Comparison of ENCODE assay signal across 21 mouse cellular contexts in the genomic region with DNA sequence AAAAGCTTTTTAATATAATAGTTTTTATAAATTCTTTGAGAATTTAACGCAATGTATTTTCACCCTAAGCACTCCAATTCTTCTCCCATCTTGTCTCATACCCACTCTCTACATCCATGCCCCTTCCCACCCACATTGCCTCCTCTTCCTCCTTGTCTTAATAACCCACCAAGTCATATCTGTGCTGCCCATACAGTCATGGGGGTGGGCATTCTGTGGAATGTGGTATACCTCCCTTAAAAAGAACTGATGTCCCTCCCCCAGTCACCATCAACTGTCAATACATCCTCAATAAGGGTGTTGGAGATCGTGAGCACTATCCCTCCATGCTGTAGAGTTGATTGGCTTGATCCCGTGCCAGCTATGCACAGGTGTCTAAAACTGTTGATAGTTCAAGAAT.
DNase-seq lines count a peak whose midpoint lies in the region; ATAC-seq and TF ChIP-seq lines count a peak whose summit lies in the region.
"Had no signal": no experiment of that assay in that cellular context is flagged by ENCODE, and none has a peak within 500 bp of the region (broad histone marks: within the 10 kb centered on the region; RNA-seq: fewer than 3 reads in every experiment).

No protein-coding gene starts in this region.

- no peak overlapping the region for H3K4me2 ChIP-seq in forebrain, embryonic 12.5 days
- no peak overlapping the region for H3K4me2 ChIP-seq in neural tube, embryonic 15.5 days
- H3K4me2 ChIP-seq: heart, embryonic 13.5 days; hindbrain, embryonic 12.5 days; hindbrain, embryonic 15.5 days had no signal

- H3K27me3 ChIP-seq in G1E (ENCODE audit: insufficient read depth, low read length) (no peaks in the 10 kb centered on the region), MEL (ENCODE audit: control insufficient read depth in 1 of 2, insufficient read depth in 2 of 2, low read length in 2 of 2) (no peaks in the 10 kb centered on the region)
- no peaks in the 10 kb centered on the region for H3K27me3 ChIP-seq in forebrain, embryonic 12.5 days
- no peaks in the 10 kb centered on the region for H3K27me3 ChIP-seq in neural tube, embryonic 15.5 days (replicated peaks)
- H3K27me3 ChIP-seq: heart, embryonic 13.5 days; hindbrain, embryonic 12.5 days; hindbrain, embryonic 15.5 days had no signal

- TF ChIP-seq RAD21 in MEL (IDR thresholded peaks at IDR 0.05; ENCODE audit: low read depth, low read length), result no peak

- no peaks in the 10 kb centered on the region for H3K9me3 ChIP-seq in G1E (replicated peaks)
- no peaks in the 10 kb centered on the region for H3K9me3 ChIP-seq in MEL (replicated peaks; ENCODE audit: insufficient read depth, low read length)
- no peaks in the 10 kb centered on the region for H3K9me3 ChIP-seq in forebrain, embryonic 12.5 days
- no peaks in the 10 kb centered on the region for H3K9me3 ChIP-seq in neural tube, embryonic 15.5 days (replicated peaks)
- H3K9me3 ChIP-seq: forebrain, embryonic 10.5 days; heart, embryonic 10.5 days; heart, embryonic 13.5 days; hindbrain, embryonic 12.5 days; hindbrain, embryonic 15.5 days had no signal

- H3K27ac ChIP-seq in MEL (ENCODE audit: control insufficient read depth, low read depth, low read length), result no peak overlapping the region
- no peak overlapping the region for H3K27ac ChIP-seq in forebrain, embryonic 12.5 days
- no peak overlapping the region for H3K27ac ChIP-seq in neural tube, embryonic 15.5 days (replicated peaks)
- H3K27ac ChIP-seq: forebrain, embryonic 10.5 days; heart, adult 2 months; heart, embryonic 10.5 days; heart, embryonic 13.5 days; hindbrain, embryonic 12.5 days; hindbrain, embryonic 15.5 days had no signal

- DNase-seq in G1E (ENCODE audit: low spot score) (no peak), MEL (ENCODE audit: low read depth, low spot score) (peak; percentile 59)
- DNase-seq in c-Kit-positive CD71-negative TER-119-negative erythroid progenitor cells, embryonic 14.5 days (ENCODE audit: low read depth), result peak; percentile 13
- DNase-seq in cerebellum, postnatal 14 days, result no peak
- DNase-seq: adrenal gland, adult 2 months; adrenal gland, postnatal 14 days; cerebellum, adult 11-12 months; cerebellum, adult 8-10 months; cerebellum, postnatal 10 days; gastrocnemius, postnatal 25 days; heart, adult 2 months had no signal

- no peak overlapping the region for H3K9ac ChIP-seq in MEL (ENCODE audit: control insufficient read depth, low read depth, low read length, poor library complexity, severe bottlenecking)
- H3K9ac ChIP-seq in forebrain, embryonic 12.5 days, result no peak overlapping the region
- no peak overlapping the region for H3K9ac ChIP-seq in neural tube, embryonic 15.5 days (replicated peaks)
- H3K9ac ChIP-seq: heart, embryonic 13.5 days; hindbrain, embryonic 12.5 days; hindbrain, embryonic 15.5 days had no signal

- H3K4me3 ChIP-seq in G1E (ENCODE audit: low read depth, low read length) (no peak overlapping the region), MEL (ENCODE audit: control insufficient read depth in 1 of 2, insufficient read depth in 1 of 2, low read depth in 2 of 2, low read length in 2 of 2) (no peak overlapping the region)
- H3K4me3 ChIP-seq in forebrain, embryonic 12.5 days (replicated peaks), result no peak overlapping the region
- H3K4me3 ChIP-seq in neural tube, embryonic 15.5 days (replicated peaks), result no peak overlapping the region
- H3K4me3 ChIP-seq: forebrain, embryonic 10.5 days; heart, adult 2 months; heart, embryonic 10.5 days; heart, embryonic 13.5 days; hindbrain, embryonic 12.5 days; hindbrain, embryonic 15.5 days had no signal

- TF ChIP-seq EP300 in MEL (IDR thresholded peaks at IDR 0.05; ENCODE audit: low read depth in 1 of 2, low read length in 2 of 2), result peak; percentile 45 to 66; a peak in 3 of 4 replicates

- TF ChIP-seq CTCF in G1E (IDR thresholded peaks at IDR 0.05; ENCODE audit: low read depth, low read length), result no peak
- no peak for TF ChIP-seq CTCF in MEL (IDR thresholded peaks at IDR 0.05 in 2 of 3, conservative IDR thresholded peaks at IDR 0.05 in 1 of 3; ENCODE audit: control insufficient read depth in 1 of 3, insufficient read depth in 1 of 3, low read depth in 2 of 3, low read length in 3 of 3, poor library complexity in 1 of 3, severe bottlenecking in 1 of 3)

- ATAC-seq in G1E (ENCODE audit: extremely low read depth, insufficient number of reproducible peaks, low FRiP score, poor library complexity, severe bottlenecking), result peak; percentile 66
- ATAC-seq in forebrain, embryonic 12.5 days (ENCODE audit: low FRiP score), result no peak
- ATAC-seq in neural tube, embryonic 15.5 days (ENCODE audit: low FRiP score), result no peak
- ATAC-seq: CD4-positive, CD25-positive, alpha-beta regulatory T cell, adult 4 months; forebrain, embryonic 14.5 days; intestine, postnatal 0 days had no signal

- H3K36me3 ChIP-seq in G1E (replicated peaks) (no peaks in the 10 kb centered on the region), MEL (ENCODE audit: control insufficient read depth in 1 of 2, insufficient read depth in 2 of 2, low read length in 2 of 2) (peaks cover 0 to 6% of the 10 kb centered on the region in 2 experiments; a peak in 2 of 4 replicates)
- H3K36me3 ChIP-seq in forebrain, embryonic 12.5 days (replicated peaks), result no peaks in the 10 kb centered on the region
- no peaks in the 10 kb centered on the region for H3K36me3 ChIP-seq in neural tube, embryonic 15.5 days
- H3K36me3 ChIP-seq: forebrain, embryonic 10.5 days; heart, embryonic 10.5 days; heart, embryonic 13.5 days; hindbrain, embryonic 12.5 days; hindbrain, embryonic 15.5 days had no signal

- H3K79me2 ChIP-seq in MEL (ENCODE audit: control insufficient read depth, insufficient read depth, low read length, poor library complexity), result no peaks in the 10 kb centered on the region

- 91% methylated on average over 3 of the region's 3 CpGs for WGBS in forebrain, embryonic 12.5 days
- WGBS in neural tube, embryonic 15.5 days, result 99% methylated on average over 3 of the region's 3 CpGs

- no peak for TF ChIP-seq POLR2A in MEL (IDR thresholded peaks at IDR 0.05; ENCODE audit: control insufficient read depth in 1 of 2, insufficient read depth in 1 of 2, low read depth in 1 of 2, low read length in 2 of 2, poor library complexity in 1 of 2)

- H3K4me1 ChIP-seq in G1E (ENCODE audit: insufficient read depth, low read depth, low read length), result peaks cover 14% of the 10 kb centered on the region
- peaks cover 0 to 7% of the 10 kb centered on the region in 2 experiments; a peak in 3 of 4 replicates for H3K4me1 ChIP-seq in MEL (ENCODE audit: control insufficient read depth in 1 of 2, insufficient read depth in 2 of 2, low read length in 2 of 2)
- no peaks in the 10 kb centered on the region for H3K4me1 ChIP-seq in forebrain, embryonic 12.5 days
- H3K4me1 ChIP-seq in neural tube, embryonic 15.5 days, result no peaks in the 10 kb centered on the region
- H3K4me1 ChIP-seq: heart, embryonic 10.5 days; heart, embryonic 13.5 days; hindbrain, embryonic 12.5 days; hindbrain, embryonic 15.5 days had no signal

TF ChIP-seq in MEL, 35 proteins besides CTCF, POLR2A, EP300 and RAD21:
- TF ChIP-seq TCF12 (IDR thresholded peaks at IDR 0.05; ENCODE audit: low read depth, low read length) (peak; percentile 33; the same call in 1 of the 2 replicates), TAL1 (IDR thresholded peaks at IDR 0.05; ENCODE audit: low read length) (peak; percentile 39; the same call in 1 of the 2 replicates), CHD1 (IDR thresholded peaks at IDR 0.05; ENCODE audit: low read depth, low read length) (no peak)

Comparison
In these comparisons a context has a peak if more than half of its experiments do, and no peak if none do; other contexts are left out.
1. DNase-seq: peak in MEL (single experiment) and c-Kit-positive CD71-negative TER-119-negative erythroid progenitor cells, embryonic 14.5 days (single experiment); none in G1E (single experiment) and cerebellum, postnatal 14 days (0 of 2).